Mouse (Mus musculus): Measurements from ENCODE around the gene Vrk2.

- TF ChIP-seq BHLHE40 (IDR thresholded peaks at IDR 0.05; ENCODE audit: low read depth, low read length) (no peak), ZNF384 (IDR thresholded peaks at IDR 0.05; ENCODE audit: low read depth, low read length) (no peak)
Observed at GRCm38 (mm10) chr11:26489761-26490466, 103.9 kb downstream of the Vrk2 start.

All from CH12.LX (cell line).